Mouse (Mus musculus) olfactory bulb, adult 2 months (tissue): ENCODE measurements around the gene P2rx2.

Experiments used
- CTCF ChIP-seq: fragments of 200-500 bp; IDR thresholded peaks from 2 replicates; pipeline ENCODE4 v1.5.1; 2012; ENCODE audit warnings: low read depth, mild to moderate bottlenecking, low read length, moderate library complexity; ENCODE audit not compliant: insufficient read depth
- POLR2A ChIP-seq: fragments of 200-500 bp; IDR thresholded peaks from 2 replicates; pipeline ENCODE4 v1.6.1; 2012; ENCODE audit warnings: mild to moderate bottlenecking, low read depth, low read length, moderate library complexity; ENCODE audit not compliant: insufficient read depth

- no peak for TF ChIP-seq CTCF
- TF ChIP-seq POLR2A = no peak
These were observed at the start of gene P2rx2 for GRCm38 (mm10) chr5:110342648-110343284.
